Mouse (Mus musculus) c-Kit-positive CD71-negative TER-119-negative erythroid progenitor cells, embryonic 14.5 days (primary cell): ENCODE measurements at regions not wholly inside any gene's neighbourhood (a gene's known extent, or its start where the extent isn't known, plus 50 kb on each side); places are given as distances from the start of the nearest gene placed in this dataset.

Experiments used
- DNase-seq: peaks from one replicate; pipeline ENCODE4 v3.0.0-alpha.2; 2013; ENCODE audit warnings: low read depth

- DNase-seq = no peak
Measured at GRCm38 (mm10) chr6:95179993-95180392, 63.0 kb downstream of the Kbtbd8 start.

- no peak for DNase-seq
Measured at GRCm38 (mm10) chr6:95182238-95182637, 65.2 kb downstream of the Kbtbd8 start.

GRCm38 (mm10) chr6:95185074-95185931 is 68.3 kb downstream of the Kbtbd8 start:
- DNase-seq = no peak

- no peak for DNase-seq
Measured at GRCm38 (mm10) chr6:95196631-95197030, 79.6 kb downstream of the Kbtbd8 start.

GRCm38 (mm10) chr6:95198611-95199010 is 81.6 kb downstream of the Kbtbd8 start:
- no peak for DNase-seq

GRCm38 (mm10) chr6:95202291-95202790 is 85.3 kb downstream of the Kbtbd8 start:
- no peak for DNase-seq

GRCm38 (mm10) chr6:95202978-95203377 is 85.9 kb downstream of the Kbtbd8 start:
- DNase-seq = no peak

GRCm38 (mm10) chr6:95204231-95204630 is 87.2 kb downstream of the Kbtbd8 start:
- no peak for DNase-seq

- DNase-seq = peak; percentile 13
Measured at GRCm38 (mm10) chr6:95207063-95207462, 90.0 kb downstream of the Kbtbd8 start.

- no peak for DNase-seq
Measured at GRCm38 (mm10) chr6:95217431-95217830, 100.4 kb downstream of the Kbtbd8 start.

GRCm38 (mm10) chr6:95218830-95219229 is 101.8 kb downstream of the Kbtbd8 start:
- DNase-seq = no peak

GRCm38 (mm10) chr6:95223537-95223936 is 98.4 kb upstream of the Gm10234 start:
- peak; percentile 70 for DNase-seq

- no peak for DNase-seq
Measured at GRCm38 (mm10) chr6:95229885-95230284, 92.0 kb upstream of the Gm10234 start.

- no peak for DNase-seq
Measured at GRCm38 (mm10) chr6:95234712-95235111, 87.2 kb upstream of the Gm10234 start.

- no peak for DNase-seq
Measured at GRCm38 (mm10) chr6:95243657-95244056, 78.3 kb upstream of the Gm10234 start.

- no peak for DNase-seq
Measured at GRCm38 (mm10) chr6:95244911-95245310, 77.0 kb upstream of the Gm10234 start.

GRCm38 (mm10) chr6:95256303-95256702 is 65.6 kb upstream of the Gm10234 start:
- no peak for DNase-seq

GRCm38 (mm10) chr6:95261001-95261400 is 60.9 kb upstream of the Gm10234 start:
- no peak for DNase-seq

- no peak for DNase-seq
Measured at GRCm38 (mm10) chr6:95264011-95264869, 57.7 kb upstream of the Gm10234 start.

- DNase-seq = no peak
Measured at GRCm38 (mm10) chr6:95269524-95269923, 52.4 kb upstream of the Gm10234 start.
